Mouse (Mus musculus): ENCODE results near the gene Gm10944. TPM values are rescaled to one million over a fixed set of nuclear protein-coding genes. Genes with fewer than 3 reads are reported as not detected.

Gm10944 gene
- total RNA-seq (2014; rRNA removed) (not detected in 2 replicates), polyA plus RNA-seq (2012; rRNA removed) (not detected in 2 replicates)

GRCm38 (mm10) chr10:10681048-10681447, at the start of gene Gm10944:
Gm10944 (plus strand) TSS chr10:10681348.
- no peak for DNase-seq (ENCODE audit: extremely low read depth, low read depth, low spot score)
- WGBS, result 98% methylated on average over 1 of the region's 1 CpGs
- Histone ChIP-seq H3K9ac (ENCODE audit: low read depth, low read length) (no peak within 1 kb of the TSS), H3K4me1 (ENCODE audit: control insufficient read depth, insufficient read depth, low read length) (no peaks in the 10 kb centered on the region), H3K36me3 (ENCODE audit: control insufficient read depth, insufficient read depth, low read length) (no peaks in the 10 kb centered on the region), H3K4me3 (ENCODE audit: insufficient read depth, low read depth, low read length) (no peak within 1 kb of the TSS), H3K27me3 (ENCODE audit: control insufficient read depth, insufficient read depth, low read length) (no peaks in the 10 kb centered on the region), H3K27ac (replicated peaks; ENCODE audit: insufficient read depth, low read depth, low read length) (no peak within 1 kb of the TSS), H3K79me2 (ENCODE audit: control insufficient read depth, insufficient read depth, low read length) (no peaks in the 10 kb centered on the region)
- TF ChIP-seq CTCF (IDR thresholded peaks at IDR 0.05; ENCODE audit: low read depth, low read length) (no peak), POLR2A (IDR thresholded peaks at IDR 0.05; ENCODE audit: extremely low read depth, insufficient read depth, low read length) (no peak)

DNA sequence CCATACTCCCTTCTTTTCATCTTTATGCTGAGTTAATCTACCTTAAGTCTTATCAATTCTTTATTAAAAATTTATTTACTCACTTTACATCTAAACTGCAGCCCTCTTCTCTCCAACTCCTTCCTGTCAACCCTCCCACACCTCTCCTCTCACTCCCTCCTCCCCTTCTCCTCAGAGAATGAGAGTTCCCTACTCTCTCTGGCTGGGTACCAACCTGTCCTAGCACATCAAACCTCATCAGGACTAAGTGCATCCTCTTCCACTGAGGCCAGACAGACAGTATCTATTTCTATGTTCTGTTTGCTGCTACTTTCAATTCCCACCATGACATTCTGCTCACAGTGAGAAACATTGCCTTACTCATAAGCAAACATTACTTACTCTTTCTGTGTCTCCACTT, 25.2 kb upstream of the Gm10944 start:
- H3K36me3 ChIP-seq (ENCODE audit: control insufficient read depth, insufficient read depth, low read length), result no peaks in the 10 kb centered on the region
- no peaks in the 10 kb centered on the region for H3K27me3 ChIP-seq (ENCODE audit: control insufficient read depth, insufficient read depth, low read length)
- no peaks in the 10 kb centered on the region for H3K4me1 ChIP-seq (ENCODE audit: control insufficient read depth, insufficient read depth, low read length)
- H3K27ac ChIP-seq (replicated peaks; ENCODE audit: insufficient read depth, low read depth, low read length), result no peak overlapping the region
- no peak for DNase-seq (ENCODE audit: extremely low read depth, low read depth, low spot score)
- H3K9ac ChIP-seq (ENCODE audit: low read depth, low read length), result no peak overlapping the region
- no peaks in the 10 kb centered on the region for H3K79me2 ChIP-seq (ENCODE audit: control insufficient read depth, insufficient read depth, low read length)
- TF ChIP-seq POLR2A (IDR thresholded peaks at IDR 0.05; ENCODE audit: extremely low read depth, insufficient read depth, low read length) (no peak), CTCF (IDR thresholded peaks at IDR 0.05; ENCODE audit: low read depth, low read length) (no peak)
- no peak overlapping the region for H3K4me3 ChIP-seq (ENCODE audit: insufficient read depth, low read depth, low read length)

- no peak overlapping the region for H3K27ac ChIP-seq (replicated peaks; ENCODE audit: insufficient read depth, low read depth, low read length)
- WGBS, result 78% methylated on average over 4 of the region's 4 CpGs
- no peak for TF ChIP-seq CTCF (IDR thresholded peaks at IDR 0.05; ENCODE audit: low read depth, low read length)
- no peak for TF ChIP-seq POLR2A (IDR thresholded peaks at IDR 0.05; ENCODE audit: extremely low read depth, insufficient read depth, low read length)
Measured at GRCm38 (mm10) chr10:10656621-10657020, 24.5 kb upstream of the Gm10944 start.

DNA sequence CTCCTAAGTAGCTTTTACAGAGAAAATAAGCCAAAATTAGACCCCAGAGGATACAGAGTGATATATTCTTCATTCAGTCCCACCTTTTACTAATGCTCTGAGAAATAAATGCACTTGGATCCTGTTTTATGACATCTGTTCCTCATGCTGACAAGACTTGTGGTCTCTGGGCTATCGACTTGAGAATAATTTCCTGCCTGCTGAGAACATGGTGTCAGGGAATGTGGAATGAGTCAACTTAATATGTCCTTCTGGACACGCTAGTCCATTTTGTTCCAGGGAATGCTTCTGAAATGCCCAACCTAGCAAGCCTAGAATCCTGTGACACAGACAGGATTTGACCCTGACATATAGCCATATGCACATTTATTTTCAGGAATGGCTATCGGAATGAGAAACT, 22.0 kb upstream of the Gm10944 start:
- Histone ChIP-seq H3K4me1 (ENCODE audit: control insufficient read depth, insufficient read depth, low read length) (no peaks in the 10 kb centered on the region), H3K4me3 (ENCODE audit: insufficient read depth, low read depth, low read length) (no peak overlapping the region), H3K27me3 (ENCODE audit: control insufficient read depth, insufficient read depth, low read length) (no peaks in the 10 kb centered on the region), H3K9ac (ENCODE audit: low read depth, low read length) (no peak overlapping the region), H3K27ac (replicated peaks; ENCODE audit: insufficient read depth, low read depth, low read length) (no peak overlapping the region), H3K36me3 (ENCODE audit: control insufficient read depth, insufficient read depth, low read length) (no peaks in the 10 kb centered on the region), H3K79me2 (ENCODE audit: control insufficient read depth, insufficient read depth, low read length) (no peaks in the 10 kb centered on the region)
- DNase-seq (ENCODE audit: extremely low read depth, low read depth, low spot score), result no peak
- WGBS, result 78% methylated on average over 3 of the region's 3 CpGs
- TF ChIP-seq POLR2A (IDR thresholded peaks at IDR 0.05; ENCODE audit: extremely low read depth, insufficient read depth, low read length) (no peak), CTCF (IDR thresholded peaks at IDR 0.05; ENCODE audit: low read depth, low read length) (no peak)

More at GRCm38 (mm10) chr10:10656621-10657020, 24.5 kb upstream of the Gm10944 start:
- H3K79me2 ChIP-seq (ENCODE audit: control insufficient read depth, insufficient read depth, low read length), result no peaks in the 10 kb centered on the region
- DNase-seq (ENCODE audit: extremely low read depth, low read depth, low spot score), result no peak
- no peaks in the 10 kb centered on the region for H3K27me3 ChIP-seq (ENCODE audit: control insufficient read depth, insufficient read depth, low read length)
- H3K4me1 ChIP-seq (ENCODE audit: control insufficient read depth, insufficient read depth, low read length), result no peaks in the 10 kb centered on the region
- H3K36me3 ChIP-seq (ENCODE audit: control insufficient read depth, insufficient read depth, low read length), result no peaks in the 10 kb centered on the region
- H3K9ac ChIP-seq (ENCODE audit: low read depth, low read length), result no peak overlapping the region
- no peak overlapping the region for H3K4me3 ChIP-seq (ENCODE audit: insufficient read depth, low read depth, low read length)

GRCm38 (mm10) chr10:10659976-10660375, 21.2 kb upstream of the Gm10944 start:
- Histone ChIP-seq H3K4me3 (ENCODE audit: insufficient read depth, low read depth, low read length) (no peak overlapping the region), H3K36me3 (ENCODE audit: control insufficient read depth, insufficient read depth, low read length) (no peaks in the 10 kb centered on the region), H3K79me2 (ENCODE audit: control insufficient read depth, insufficient read depth, low read length) (no peaks in the 10 kb centered on the region), H3K27me3 (ENCODE audit: control insufficient read depth, insufficient read depth, low read length) (no peaks in the 10 kb centered on the region), H3K4me1 (ENCODE audit: control insufficient read depth, insufficient read depth, low read length) (no peaks in the 10 kb centered on the region), H3K9ac (ENCODE audit: low read depth, low read length) (no peak overlapping the region), H3K27ac (replicated peaks; ENCODE audit: insufficient read depth, low read depth, low read length) (no peak overlapping the region)
- peak; percentile 34 for DNase-seq (ENCODE audit: extremely low read depth, low read depth, low spot score)
- TF ChIP-seq CTCF (IDR thresholded peaks at IDR 0.05; ENCODE audit: low read depth, low read length), result no peak
- no peak for TF ChIP-seq POLR2A (IDR thresholded peaks at IDR 0.05; ENCODE audit: extremely low read depth, insufficient read depth, low read length)
- WGBS, result 61% methylated on average over 3 of the region's 3 CpGs

DNA sequence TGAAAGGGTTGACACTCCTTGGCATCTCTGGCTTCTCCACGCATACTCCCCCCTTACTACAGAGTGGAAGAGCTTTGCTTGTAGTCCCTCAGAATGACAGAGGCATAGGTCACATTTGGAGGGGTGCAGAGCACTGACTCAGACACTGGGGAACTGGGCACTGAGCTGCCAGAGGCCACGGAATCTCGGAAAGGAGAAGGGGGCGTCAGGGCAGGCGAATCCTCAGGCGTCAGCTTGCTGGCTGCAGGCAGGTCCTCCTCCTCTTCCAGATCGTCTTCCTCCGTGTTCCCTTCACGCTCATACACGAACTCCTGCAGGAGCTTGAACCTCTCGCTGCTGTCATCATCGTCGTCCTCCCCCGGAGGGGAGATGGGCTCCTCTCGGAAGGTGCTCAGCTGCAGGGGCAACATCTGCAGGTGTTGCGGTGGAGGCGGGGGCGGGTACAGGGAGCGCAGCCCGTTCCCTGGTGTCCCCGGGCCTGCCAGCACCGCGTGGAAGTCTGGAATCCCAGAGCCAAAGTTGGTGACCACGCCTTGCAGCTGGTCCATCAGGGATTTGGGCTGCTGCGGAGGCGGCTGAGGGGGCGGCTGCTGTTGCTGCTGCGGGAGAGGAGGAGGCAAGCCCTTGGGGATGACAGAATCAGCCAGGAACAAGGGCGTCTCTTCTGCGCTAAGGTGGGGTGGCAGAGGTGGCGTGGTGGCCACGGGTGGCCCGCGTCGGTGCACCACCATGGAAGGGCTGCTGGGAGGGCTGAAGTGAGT, 7.9 kb downstream of the Gm10944 start:
- H3K9ac ChIP-seq (ENCODE audit: low read depth, low read length), result no peak overlapping the region

More for the DNA sequence above, 7.9 kb downstream of the Gm10944 start:
- H3K36me3 ChIP-seq (ENCODE audit: control insufficient read depth, insufficient read depth, low read length), result no peaks in the 10 kb centered on the region
- 4% methylated on average over 35 of the region's 35 CpGs for WGBS
- DNase-seq (ENCODE audit: extremely low read depth, low read depth, low spot score), result no peak
- H3K4me1 ChIP-seq (ENCODE audit: control insufficient read depth, insufficient read depth, low read length), result no peaks in the 10 kb centered on the region
- peaks cover 4% of the 10 kb centered on the region; the same call in 1 of the 2 replicates for H3K27me3 ChIP-seq (ENCODE audit: control insufficient read depth, insufficient read depth, low read length)
- H3K27ac ChIP-seq (replicated peaks; ENCODE audit: insufficient read depth, low read depth, low read length), result no peak overlapping the region
- H3K79me2 ChIP-seq (ENCODE audit: control insufficient read depth, insufficient read depth, low read length), result no peaks in the 10 kb centered on the region
- no peak overlapping the region for H3K4me3 ChIP-seq (ENCODE audit: insufficient read depth, low read depth, low read length)
- TF ChIP-seq POLR2A (IDR thresholded peaks at IDR 0.05; ENCODE audit: extremely low read depth, insufficient read depth, low read length), result no peak
- no peak for TF ChIP-seq CTCF (IDR thresholded peaks at IDR 0.05; ENCODE audit: low read depth, low read length)

All from liver, adult 2 months (tissue).